Mouse (Mus musculus) adrenal gland, adult 18-20 months (tissue): ENCODE results near the gene Atxn1. TPM values are rescaled to one million over a fixed set of nuclear protein-coding genes. Genes with fewer than 3 reads are reported as not detected.
A peak's percentile ranks its signal among the peaks of the same experiment; 100 is the strongest.

Source experiments
- DNase-seq, 2 experiments: peaks; one replicate each; pipeline ENCODE4 v3.0.0; 2021 to 2022; ENCODE audit warnings: low spot score in 2 of 2
- long read RNA-seq, 2 experiments: library from polyadenylated mRNA; stranded (forward); transcript quantifications; one replicate each; pipeline ENCODE4 v2.0.0; 2021
- total RNA-seq, 2 experiments: library from RNA; stranded (reverse); gene quantifications; 1 replicate in 1 of 2; 2 replicates in 1 of 2; pipeline ENCODE4 v1.2.3; 2021

The Atxn1 gene
- 10 to 100 TPM; 27.4 to 30.4 TPM for total RNA-seq
- long read RNA-seq, experiment 1, partial matches to known transcripts = 0 of 1 reads
- long read RNA-seq, experiment 1, other reads (novel, unspliced or antisense) = 1 of 1 reads
- long read RNA-seq, experiment 2, partial matches to known transcripts = 1 of 3 reads
- long read RNA-seq, experiment 2, other reads (novel, unspliced or antisense) = 2 of 3 reads

DNA sequence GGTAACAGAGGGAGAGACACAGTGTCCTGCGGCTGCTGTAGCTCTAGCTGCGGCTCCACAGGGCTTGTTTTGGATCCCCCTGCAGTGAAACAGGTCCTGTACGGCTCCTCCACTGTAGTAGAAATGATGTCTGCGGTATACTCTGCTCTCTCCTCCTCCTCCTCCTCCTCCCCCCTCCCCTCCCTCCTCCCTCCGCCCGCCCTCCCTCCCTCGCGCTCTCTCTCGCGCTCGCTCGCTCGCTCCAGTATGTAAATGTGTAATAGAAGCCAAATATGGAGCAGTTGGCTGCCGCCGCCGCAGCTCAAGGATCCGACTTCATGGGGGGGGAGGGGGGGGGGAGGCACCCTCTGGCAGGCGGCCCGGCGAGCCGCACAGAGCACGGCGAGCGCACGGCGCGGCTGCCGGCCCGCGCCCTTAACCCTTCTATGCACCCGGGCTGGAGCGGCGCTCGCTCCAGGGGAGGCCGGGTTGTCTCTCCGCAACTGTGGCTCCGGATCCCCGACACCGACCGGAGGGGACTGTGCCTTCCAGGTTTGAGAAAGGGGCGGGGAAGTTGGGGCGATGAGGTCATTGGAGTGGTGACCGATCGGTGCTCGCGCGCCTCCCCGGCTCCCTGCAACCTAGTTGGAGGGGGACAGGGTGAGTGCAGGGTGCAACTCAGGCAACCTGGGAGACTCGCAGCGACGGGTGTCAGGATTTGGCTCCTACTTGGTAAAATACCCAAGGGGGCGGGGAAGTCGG, at the start of gene Atxn1:
TSS of gene Atxn1 (minus strand) at position 156 of the 741 bp plus-strand sequence.
- DNase-seq = peak; percentile 79 to 81

- DNase-seq = no peak
Observed at GRCm38 (mm10) chr13:46011232-46011631, 46.4 kb upstream of the Atxn1 start.

- no peak for DNase-seq
Observed at GRCm38 (mm10) chr13:46010075-46010474, 45.3 kb upstream of the Atxn1 start.

DNA sequence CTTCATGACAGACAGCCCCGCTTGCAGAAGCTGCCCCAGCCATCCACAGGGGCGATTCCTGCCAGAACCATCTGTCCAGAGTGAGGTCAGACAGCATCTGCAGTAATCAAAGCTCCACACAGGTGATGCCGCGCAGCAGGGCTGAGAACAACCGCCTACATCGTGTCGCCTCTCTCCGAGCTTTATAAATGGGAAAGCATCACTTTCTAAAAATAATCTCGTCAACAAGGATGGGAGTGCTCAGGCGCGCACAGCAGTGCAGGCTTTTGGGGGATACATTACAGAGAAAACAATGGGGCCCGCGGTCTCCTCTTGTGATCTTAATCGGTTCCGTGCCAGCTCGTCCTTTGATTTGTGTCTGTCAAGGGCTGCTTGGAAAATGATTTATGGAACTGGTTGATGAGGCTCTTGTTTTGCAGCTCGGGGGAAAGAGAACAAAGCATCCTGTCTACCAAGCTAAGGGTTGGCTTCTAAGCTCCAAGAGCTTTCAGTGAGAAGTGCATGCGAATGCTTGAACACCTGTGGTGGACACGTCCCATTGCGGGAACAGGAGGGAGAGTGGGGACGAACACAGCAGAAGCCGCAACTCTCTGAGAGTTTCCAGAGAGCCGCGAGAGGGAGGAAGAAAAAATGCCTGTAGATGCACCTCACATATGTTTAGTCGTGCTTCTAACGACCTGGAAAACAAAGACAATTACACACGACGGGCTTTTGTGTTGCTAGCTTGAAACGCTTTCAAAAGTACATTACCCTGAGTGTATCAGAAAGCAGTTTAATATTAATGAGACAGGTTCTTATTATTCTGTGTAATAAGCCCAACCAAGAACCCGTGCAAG, 44.2 kb upstream of the Atxn1 start:
- no peak for DNase-seq

GRCm38 (mm10) chr13:46006211-46007102, 41.6 kb upstream of the Atxn1 start:
- no peak for DNase-seq

GRCm38 (mm10) chr13:46005656-46006055, 40.8 kb upstream of the Atxn1 start:
- no peak for DNase-seq

GRCm38 (mm10) chr13:46001356-46001755, 36.5 kb upstream of the Atxn1 start:
- no peak for DNase-seq

DNA sequence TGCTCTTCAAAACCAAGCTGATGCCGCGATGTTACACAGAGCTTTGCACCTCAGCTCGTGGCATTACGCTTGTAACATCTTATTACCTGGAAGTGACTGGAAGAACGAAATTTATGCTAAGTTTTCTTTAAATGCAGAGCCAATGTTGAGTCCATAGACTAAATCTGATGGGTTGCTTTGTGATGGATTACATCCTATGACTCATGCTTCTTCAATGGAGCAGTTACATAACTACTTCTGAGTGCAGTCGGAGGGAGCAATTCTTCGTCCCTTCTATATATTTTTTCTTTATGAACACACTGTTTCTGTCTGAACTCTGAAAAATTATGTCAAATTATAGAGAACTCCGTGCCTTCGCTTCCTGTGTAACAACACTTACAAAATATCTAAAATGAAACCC, 28.1 kb upstream of the Atxn1 start:
- DNase-seq = no peak

GRCm38 (mm10) chr13:45990486-45990885, 25.7 kb upstream of the Atxn1 start:
- no peak for DNase-seq

DNA sequence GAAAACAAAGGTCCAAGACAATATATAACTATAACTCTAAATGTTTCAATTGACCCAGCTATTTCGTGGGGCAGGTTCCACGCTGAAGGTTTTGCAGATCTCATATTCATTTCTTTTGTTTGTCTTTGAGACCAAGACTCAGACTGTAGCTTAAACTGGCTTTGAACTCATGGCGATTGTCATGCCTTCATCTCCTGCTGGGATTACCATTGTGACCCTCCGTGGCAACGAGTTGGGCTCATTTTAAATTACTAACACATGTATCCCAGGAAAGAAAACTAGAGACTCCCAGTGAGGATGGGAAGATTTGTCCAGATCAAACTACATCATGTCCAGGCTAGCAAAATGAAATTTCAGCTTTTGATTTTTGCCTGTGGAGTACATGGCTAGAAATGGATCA, 14.4 kb upstream of the Atxn1 start:
- no peak for DNase-seq

DNA sequence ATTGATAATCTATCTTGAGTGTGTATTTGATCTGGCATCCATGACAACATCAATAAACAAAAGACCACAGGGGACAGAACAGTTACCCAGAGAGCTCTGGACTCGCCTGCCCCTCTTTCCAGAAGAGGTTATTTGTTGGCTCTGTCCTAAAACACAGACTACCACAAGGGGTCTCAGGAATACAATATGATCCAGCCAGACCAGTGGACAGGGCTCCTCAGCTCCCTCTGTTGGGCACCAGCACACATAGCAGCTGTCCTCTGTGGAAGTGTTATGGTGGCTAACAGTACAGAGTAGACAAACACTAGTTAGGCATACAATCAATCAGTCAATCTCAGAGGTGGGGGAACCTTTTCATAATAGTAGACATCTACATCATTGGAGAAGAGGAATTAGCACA, 12.1 kb upstream of the Atxn1 start:
- DNase-seq = peak; percentile 38 to 45

DNA sequence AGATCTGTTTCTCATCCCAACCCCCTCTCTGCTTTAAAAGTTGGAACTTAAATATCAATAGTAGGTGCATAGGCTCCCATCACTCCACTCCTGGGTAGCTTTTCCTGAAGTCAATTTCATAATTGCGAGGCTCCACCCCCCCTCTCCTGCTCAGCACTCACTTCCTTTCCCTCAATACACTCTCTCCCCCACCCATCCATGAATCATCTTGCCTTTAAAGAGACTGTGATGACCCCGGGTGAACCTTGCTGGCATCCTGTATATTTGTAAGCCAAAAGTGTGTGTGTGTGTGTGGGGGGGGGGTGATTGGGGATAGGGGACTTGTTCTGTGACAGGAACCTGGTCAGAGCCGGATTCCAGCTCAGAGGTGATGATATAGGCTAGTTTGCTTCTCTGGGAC, 9.8 kb upstream of the Atxn1 start:
- no peak for DNase-seq

- DNase-seq = no peak
Observed at GRCm38 (mm10) chr13:45973972-45974490, 9.2 kb upstream of the Atxn1 start.

- no peak for DNase-seq
Observed at GRCm38 (mm10) chr13:45970920-45971536, 6.2 kb upstream of the Atxn1 start.

DNA sequence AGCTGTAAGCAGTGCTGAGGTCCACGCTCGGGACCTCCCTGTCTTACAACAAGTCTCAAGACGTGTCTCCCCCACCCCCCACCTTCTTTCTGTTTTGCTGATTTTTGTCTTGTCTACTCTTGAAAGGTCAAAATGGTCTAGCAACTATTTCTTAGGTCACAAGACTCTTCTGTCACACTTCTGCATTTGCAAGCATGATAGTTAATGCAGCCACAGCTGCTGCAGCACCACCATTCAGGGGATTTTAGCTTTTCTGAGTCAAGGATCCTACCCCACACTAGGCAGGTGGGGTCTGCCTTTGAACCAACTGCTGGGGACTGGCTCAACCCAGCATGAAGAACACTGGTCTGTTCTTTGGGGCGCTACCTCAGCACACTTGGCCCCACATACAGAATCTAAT, 3.4 kb upstream of the Atxn1 start:
- DNase-seq = no peak

GRCm38 (mm10) chr13:45967371-45967770, 2.6 kb upstream of the Atxn1 start:
- no peak for DNase-seq

DNA sequence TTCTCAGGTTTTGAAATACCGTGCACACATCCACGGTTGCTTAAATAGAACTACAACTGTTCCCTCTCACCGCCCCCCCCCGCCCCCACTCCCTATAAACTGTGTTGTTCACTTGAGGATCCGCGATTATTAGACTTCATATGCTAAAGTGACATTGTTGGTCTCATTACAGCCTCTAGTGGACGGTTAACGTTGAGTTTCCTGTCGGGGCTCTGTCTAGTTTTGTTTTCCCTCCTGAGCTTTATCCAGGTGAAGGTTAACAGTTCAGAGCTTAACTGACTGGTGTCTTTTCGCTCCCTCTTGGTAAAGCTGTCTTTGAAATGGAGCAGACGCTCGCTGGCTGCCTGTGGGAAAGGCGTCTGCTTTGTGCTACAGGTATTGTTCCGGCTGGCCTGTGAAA, 1.8 kb upstream of the Atxn1 start:
- no peak for DNase-seq

GRCm38 (mm10) chr13:45965594-45966432, 1.0 kb upstream of the Atxn1 start:
- DNase-seq = peak in 1 of 2 experiments; percentile 31

DNA sequence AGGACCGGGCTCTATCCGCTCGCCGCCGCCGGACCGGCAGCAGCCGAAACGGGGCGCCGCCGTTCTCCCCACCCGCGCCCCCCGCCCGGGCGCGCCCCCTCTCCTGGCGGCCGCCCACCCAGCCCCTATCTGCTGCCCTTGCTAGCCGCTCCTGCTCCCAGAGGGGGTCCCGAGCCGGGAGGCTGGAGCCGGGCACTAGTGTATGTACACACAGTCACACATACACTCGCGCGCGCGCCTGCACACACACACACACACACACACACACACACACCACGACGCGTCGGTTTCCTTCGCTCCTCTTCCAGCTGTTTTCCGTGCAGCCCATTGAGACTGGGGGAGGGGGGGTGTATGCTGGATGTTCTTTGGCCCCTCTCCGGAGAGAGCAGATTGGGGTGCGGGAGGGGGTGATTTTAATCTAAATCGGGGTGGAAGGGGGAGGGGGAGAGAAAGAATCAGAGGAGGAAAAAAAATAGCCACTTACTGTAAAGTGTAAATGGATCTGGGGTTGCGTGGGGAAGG, 416 bp downstream of the Atxn1 start:
- peak; percentile 58 to 62 for DNase-seq
